Mouse (Mus musculus) kidney, adult 2 months (tissue): Measurements from ENCODE around the gene Ccl28.
A peak's percentile ranks its signal among the peaks of the same experiment; 100 is the strongest.
"Not testable (repeated sequence)": the region's sequence is repeated elsewhere in the genome, so short reads cannot be mapped to it uniquely, and the experiment has no call there.

Experiments used
- CTCF ChIP-seq: fragments of 200-500 bp; conservative IDR thresholded peaks from 2 replicates; pipeline ENCODE4 v1.5.1; 2011; ENCODE audit warnings: low read depth, mild to moderate bottlenecking, control low read depth, low read length, moderate library complexity, mixed read lengths; ENCODE audit not compliant: insufficient read depth, insufficient read length
- POLR2A ChIP-seq: fragments of 200-500 bp; IDR thresholded peaks from one replicate; pipeline ENCODE4 v1.6.1; 2011; ENCODE audit warnings: low read depth, low read length, control low read depth

GRCm38 (mm10) chr13:119625952-119626351 is 2.3 kb downstream of the Ccl28 start:
- TF ChIP-seq CTCF: peak; percentile 81
- not testable (repeated sequence) for TF ChIP-seq POLR2A
